Mouse (Mus musculus): ENCODE measurements around the gene Rhoa. TPM values are rescaled to one million over a fixed set of nuclear protein-coding genes. Genes with fewer than 3 reads are reported as not detected.

The Rhoa gene
- polyA plus RNA-seq (2012; rRNA removed; ENCODE audit: low replicate concordance), result 125 and 183 TPM in 2 replicates

DNA sequence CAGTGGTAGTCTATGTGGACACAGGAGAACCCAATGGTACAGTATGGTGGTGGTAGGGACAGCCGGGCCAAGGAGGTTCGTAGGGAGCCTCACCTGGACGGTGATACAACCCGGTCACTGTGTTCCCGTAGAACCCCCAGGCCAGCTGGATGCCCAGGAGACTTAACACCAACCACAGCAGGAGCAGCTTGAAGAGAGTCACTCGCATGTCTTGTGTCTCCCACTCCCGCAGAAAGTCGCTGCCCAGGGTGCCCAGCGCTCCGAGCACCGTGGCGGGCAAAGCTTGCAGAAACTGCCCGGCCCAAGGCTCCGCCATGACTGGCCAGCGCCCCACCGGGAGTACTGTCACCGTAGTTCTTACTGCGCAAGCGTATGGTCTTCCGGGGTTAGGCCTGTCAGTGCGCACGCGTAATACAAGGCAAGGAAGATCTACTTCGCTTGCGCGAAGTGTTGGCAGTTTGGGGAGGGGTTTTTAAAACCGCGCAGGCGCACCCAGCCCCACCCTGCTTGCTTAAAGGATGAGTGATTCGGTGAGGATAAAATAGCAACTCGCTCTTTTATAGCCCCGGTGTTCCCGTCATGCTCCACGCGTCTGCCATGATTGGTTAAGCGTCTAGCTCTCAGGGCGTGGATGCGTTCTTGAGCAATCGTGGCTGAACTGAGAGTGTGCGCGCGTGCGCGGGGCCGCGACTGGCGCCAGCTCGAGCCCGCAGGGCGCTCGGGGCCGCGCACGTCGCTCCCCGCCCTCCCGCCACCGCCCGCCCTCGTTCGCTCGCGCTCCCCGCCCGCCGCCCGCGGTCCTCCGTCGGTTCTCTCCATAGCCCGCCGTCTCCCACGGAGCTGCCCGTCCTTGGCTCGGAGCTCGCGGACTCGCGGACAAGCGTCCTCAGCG, at the start of gene Rhoa, which contains the start of gene Tcta:
Gene Rhoa (plus strand): TSS at position 501 of the 892 bp plus-strand sequence.
Gene Tcta (minus strand): TSS at position 532 of the 892 bp plus-strand sequence.

GRCm38 (mm10) chr9:108263690-108264190, 42.2 kb upstream of the Rhoa start, which contains the start of gene Dag1:
Gene Dag1, minus strand, starts transcription at chr9:108263958.

DNA sequence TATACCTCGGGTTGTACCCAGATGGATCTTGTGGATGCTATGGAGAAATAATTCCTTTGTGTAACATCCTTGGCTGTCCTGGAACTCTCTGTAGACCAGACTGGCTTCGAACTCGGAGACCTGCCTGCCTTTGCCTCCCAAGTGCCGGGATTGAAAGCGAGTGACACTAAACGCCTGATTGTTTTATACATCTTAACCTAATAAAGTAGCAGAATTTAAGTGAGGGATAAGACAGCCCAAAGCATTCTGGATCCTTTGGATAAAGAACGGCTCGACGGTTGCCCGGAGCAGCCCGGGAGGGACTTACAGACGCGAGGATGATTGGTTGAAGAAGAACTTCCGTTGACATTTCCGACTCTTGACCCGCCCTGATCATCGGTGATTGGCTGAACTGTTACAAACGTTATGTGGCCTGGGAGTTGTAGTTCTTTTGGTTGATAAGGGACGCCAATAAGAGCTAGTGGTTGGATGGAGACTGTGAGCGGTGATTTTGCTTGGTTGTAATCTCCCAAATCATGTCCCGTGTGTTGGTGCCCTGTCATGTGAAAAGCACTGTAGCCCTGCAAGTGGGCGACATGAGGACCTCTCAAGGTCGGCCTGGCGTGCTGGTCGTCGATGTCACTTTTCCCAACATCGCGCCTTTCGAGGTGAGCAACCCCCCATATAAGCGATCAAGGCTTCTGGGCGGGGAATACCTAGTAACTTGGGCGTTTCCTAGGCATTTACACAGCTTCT, 15.7 kb upstream of the Rhoa start, which contains the start of gene Nicn1:
Gene Nicn1 (plus strand): TSS at position 414 of the 735 bp plus-strand sequence.

GRCm38 (mm10) chr9:108296453-108297355, 9.2 kb upstream of the Rhoa start, which contains the start of gene Amt:
Gene Amt, plus strand, starts transcription at chr9:108296853.

GRCm38 (mm10) chr9:108338886-108339781, 33.2 kb downstream of the Rhoa start, which contains the start of gene Gpx1:
Gene Gpx1, plus strand, starts transcription at chr9:108338903.

GRCm38 (mm10) chr9:108347540-108348289, 41.8 kb downstream of the Rhoa start, which contains the start of gene Usp4:
Gene Usp4, plus strand, starts transcription at chr9:108347853.

Other genes with a start within 250 kb of the Rhoa start
- 0.68 and 1.2 TPM in 2 replicates for gene Mst1, start 225.7 kb upstream of the Rhoa start, polyA plus RNA-seq (2012; rRNA removed; ENCODE audit: low replicate concordance)
- gene Rnf123, start 222.8 kb upstream of the Rhoa start, polyA plus RNA-seq (2012; rRNA removed; ENCODE audit: low replicate concordance), result 126 and 148 TPM in 2 replicates
- 115 and 155 TPM in 2 replicates for gene Apeh, start 211.5 kb upstream of the Rhoa start, polyA plus RNA-seq (2012; rRNA removed; ENCODE audit: low replicate concordance)
- gene Bsn, start 115.7 kb upstream of the Rhoa start, polyA plus RNA-seq (2012; rRNA removed; ENCODE audit: low replicate concordance), result 0.43 and 0.96 TPM in 2 replicates
- 72.6 and 76.3 TPM in 2 replicates for gene Dag1, start 42.2 kb upstream of the Rhoa start, polyA plus RNA-seq (2012; rRNA removed; ENCODE audit: low replicate concordance)
- 14.5 and 29.8 TPM in 2 replicates for gene Nicn1, start 15.7 kb upstream of the Rhoa start, polyA plus RNA-seq (2012; rRNA removed; ENCODE audit: low replicate concordance)
- gene Amt, start 9.3 kb upstream of the Rhoa start, polyA plus RNA-seq (2012; rRNA removed; ENCODE audit: low replicate concordance), result 7.5 and 10.4 TPM in 2 replicates
- 43.9 and 96.1 TPM in 2 replicates for gene Tcta, start within 50 bp of the Rhoa start, polyA plus RNA-seq (2012; rRNA removed; ENCODE audit: low replicate concordance)
- gene Gpx1, start 32.8 kb downstream of the Rhoa start, polyA plus RNA-seq (2012; rRNA removed; ENCODE audit: low replicate concordance), result 1,029 and 1,673 TPM in 2 replicates
- gene Usp4, start 41.7 kb downstream of the Rhoa start, polyA plus RNA-seq (2012; rRNA removed; ENCODE audit: low replicate concordance), result 59.2 and 62.9 TPM in 2 replicates
- 0.34 and 0.48 TPM in 2 replicates for gene 1700102P08Rik, start 86.7 kb downstream of the Rhoa start, polyA plus RNA-seq (2012; rRNA removed; ENCODE audit: low replicate concordance)
- gene Ccdc36, start 122.4 kb downstream of the Rhoa start, polyA plus RNA-seq (2012; rRNA removed; ENCODE audit: low replicate concordance), result 0.03 TPM in 1 of 2 replicates, not detected in the other
- not detected in 2 replicates for gene BC048562, start 130.4 kb downstream of the Rhoa start, polyA plus RNA-seq (2012; rRNA removed; ENCODE audit: low replicate concordance)
- 24.9 and 25.2 TPM in 2 replicates for gene Ccdc71, start 154.4 kb downstream of the Rhoa start, polyA plus RNA-seq (2012; rRNA removed; ENCODE audit: low replicate concordance)
- 44.0 and 53.3 TPM in 2 replicates for gene Klhdc8b, start 155.5 kb downstream of the Rhoa start, polyA plus RNA-seq (2012; rRNA removed; ENCODE audit: low replicate concordance)
- 152 and 195 TPM in 2 replicates for gene Lamb2, start 173.6 kb downstream of the Rhoa start, polyA plus RNA-seq (2012; rRNA removed; ENCODE audit: low replicate concordance)
- 177 and 200 TPM in 2 replicates for gene Usp19, start 184.5 kb downstream of the Rhoa start, polyA plus RNA-seq (2012; rRNA removed; ENCODE audit: low replicate concordance)
- gene Qars, start 201.6 kb downstream of the Rhoa start, polyA plus RNA-seq (2012; rRNA removed; ENCODE audit: low replicate concordance), result 171 and 217 TPM in 2 replicates
- gene Qrich1, start 210.7 kb downstream of the Rhoa start, polyA plus RNA-seq (2012; rRNA removed; ENCODE audit: low replicate concordance), result 121 and 153 TPM in 2 replicates

Measured in mammary gland, adult 2 months (tissue).